Mouse (Mus musculus): ENCODE data around the gene Rsph9. TPM values are rescaled to one million over a fixed set of nuclear protein-coding genes. Genes with fewer than 3 reads are reported as not detected.
A peak's percentile ranks its signal among the peaks of the same experiment; 100 is the strongest.

The Rsph9 gene
- 63.7 and 94.6 TPM in 2 replicates for total RNA-seq (2014; rRNA removed)
- 87.0 and 101 TPM in 2 replicates for polyA plus RNA-seq (2015; fragmentation: Nextera tagmentation; extraction: Ambion mirVana)

DNA sequence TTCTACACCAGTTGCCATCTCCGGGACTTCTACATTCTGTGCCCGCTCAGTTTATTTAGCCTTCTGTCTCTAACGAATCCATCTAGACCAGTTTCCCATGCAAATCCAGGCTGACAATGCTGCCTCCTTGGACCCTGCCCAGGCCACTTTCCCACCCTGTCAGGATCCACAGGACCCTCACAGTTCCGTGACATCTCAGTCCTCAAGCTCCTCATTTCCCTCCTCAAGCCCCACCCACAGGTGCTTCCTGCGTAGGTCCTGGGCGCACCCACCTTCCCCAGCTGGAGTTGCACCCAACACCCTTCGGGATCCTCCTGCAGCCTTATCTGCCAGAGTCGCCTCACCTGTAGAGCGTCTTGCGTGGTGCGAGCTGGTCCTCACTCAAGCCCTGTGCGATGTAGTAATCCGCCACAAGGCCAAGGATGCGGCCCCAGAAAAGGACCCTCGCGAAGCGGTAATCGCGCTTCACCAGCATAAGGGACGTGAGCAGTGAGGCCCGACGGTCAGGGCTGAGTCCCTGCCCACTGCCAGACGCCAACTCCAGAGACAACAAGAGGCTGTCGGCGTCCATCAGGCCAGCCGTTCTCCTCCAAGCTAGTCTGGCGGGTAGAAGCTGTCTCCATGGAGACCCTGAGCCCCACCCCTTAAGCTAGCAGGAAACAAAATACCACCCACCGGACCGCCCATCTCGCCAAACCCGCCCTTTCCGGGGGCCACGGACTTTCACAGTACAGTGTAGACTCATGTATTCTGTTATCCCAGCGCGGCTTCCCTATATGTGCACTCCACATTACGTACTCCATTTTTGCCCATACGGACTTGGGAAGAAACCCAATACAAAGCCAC lies at the start of gene Rsph9:
Gene Rsph9, minus strand, starts transcription at position 639 of the 846 bp plus-strand sequence.
- H3K36me3 ChIP-seq (ENCODE audit: insufficient read depth) = peaks cover 20% of the 10 kb centered on the region
- peaks cover 9% of the 10 kb centered on the region for H3K4me1 ChIP-seq (ENCODE audit: insufficient read depth)
- H3K4me2 ChIP-seq (ENCODE audit: low read depth) = peak within 1 kb of the TSS; percentile 74
- peak within 1 kb of the TSS; percentile 71 for H3K27ac ChIP-seq (ENCODE audit: low read depth, low read length)
- H3K9me3 ChIP-seq (ENCODE audit: low read length) = no peaks in the 10 kb centered on the region
- DNase-seq = peak; percentile 87
- no peaks in the 10 kb centered on the region for H3K27me3 ChIP-seq (ENCODE audit: insufficient read depth, low read length)
- 4% methylated on average over 37 of the region's 37 CpGs for WGBS
- peak; percentile 98 for ATAC-seq
- TF ChIP-seq CTCF (IDR thresholded peaks at IDR 0.05; ENCODE audit: low read depth) = 0 out of 2 replicates have a peak, but pooled peaks have one; percentile 27
- peak within 1 kb of the TSS; percentile 59 for H3K4me3 ChIP-seq (ENCODE audit: low read depth, low read length)
- peak within 1 kb of the TSS; percentile 62 for H3K9ac ChIP-seq

DNA sequence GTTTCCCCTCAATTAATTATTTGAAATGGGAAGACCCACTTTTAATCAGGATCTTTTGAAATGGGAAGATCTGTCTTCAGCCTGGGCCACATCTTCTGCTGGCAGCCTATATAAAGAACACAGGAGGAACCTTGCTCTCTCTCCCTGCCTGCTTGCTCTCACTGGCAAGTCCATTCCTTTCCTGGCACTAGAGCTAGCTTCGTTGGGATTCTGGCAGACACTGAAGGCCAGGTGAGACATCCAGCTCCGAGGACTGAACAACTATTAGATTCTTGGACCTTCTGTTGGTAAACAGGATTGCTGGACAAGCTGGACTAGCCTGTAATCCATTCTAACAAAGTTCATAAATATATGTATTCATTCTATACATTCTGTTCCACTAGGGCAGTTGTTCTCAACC lies 44.8 kb upstream of the Rsph9 start:
- DNase-seq (no peak), ATAC-seq (no peak)
- WGBS = 96% methylated on average over 2 of the region's 2 CpGs
- TF ChIP-seq CTCF (IDR thresholded peaks at IDR 0.05; ENCODE audit: low read depth) = no peak
- Histone ChIP-seq H3K4me3 (ENCODE audit: low read depth, low read length) (no peak overlapping the region), H3K4me1 (ENCODE audit: insufficient read depth) (no peaks in the 10 kb centered on the region), H3K9ac (no peak overlapping the region), H3K9me3 (ENCODE audit: low read length) (no peaks in the 10 kb centered on the region), H3K27ac (ENCODE audit: low read depth, low read length) (no peak overlapping the region), H3K36me3 (ENCODE audit: insufficient read depth) (peaks cover 73% of the 10 kb centered on the region), H3K4me2 (ENCODE audit: low read depth) (no peak overlapping the region), H3K27me3 (ENCODE audit: insufficient read depth, low read length) (no peaks in the 10 kb centered on the region)

DNA sequence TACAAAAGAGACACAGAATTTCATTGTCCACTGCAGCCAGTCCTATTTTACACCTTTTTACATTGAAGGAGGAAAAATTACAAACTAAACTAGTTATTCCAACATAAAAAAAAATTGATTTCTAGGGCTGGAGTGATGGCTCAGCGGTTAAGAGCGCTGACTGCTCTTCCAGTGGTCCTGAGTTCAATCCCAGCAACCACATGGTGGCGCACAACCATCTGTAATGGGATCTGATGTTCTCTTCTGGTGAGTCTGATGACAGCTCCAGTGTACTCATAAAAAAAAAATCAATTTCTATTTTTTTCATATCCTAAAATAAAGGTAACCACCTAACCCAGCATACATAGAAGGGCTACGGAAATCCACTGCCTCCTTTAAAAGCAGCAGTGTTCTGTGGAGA lies 38.3 kb upstream of the Rsph9 start:
- no peaks in the 10 kb centered on the region for H3K9me3 ChIP-seq (ENCODE audit: low read length)
- WGBS = 83% methylated on average over 4 of the region's 4 CpGs
- H3K4me3 ChIP-seq (ENCODE audit: low read depth, low read length) = no peak overlapping the region
- H3K4me1 ChIP-seq (ENCODE audit: insufficient read depth) = no peaks in the 10 kb centered on the region
- no peak for DNase-seq
- no peak overlapping the region for H3K9ac ChIP-seq
- peaks cover 78% of the 10 kb centered on the region for H3K36me3 ChIP-seq (ENCODE audit: insufficient read depth)
- no peaks in the 10 kb centered on the region for H3K27me3 ChIP-seq (ENCODE audit: insufficient read depth, low read length)
- no peak overlapping the region for H3K27ac ChIP-seq (ENCODE audit: low read depth, low read length)
- peak; percentile 36; the same call in 1 of the 2 replicates for TF ChIP-seq CTCF (IDR thresholded peaks at IDR 0.05; ENCODE audit: low read depth)
- no peak for ATAC-seq
- no peak overlapping the region for H3K4me2 ChIP-seq (ENCODE audit: low read depth)

DNA sequence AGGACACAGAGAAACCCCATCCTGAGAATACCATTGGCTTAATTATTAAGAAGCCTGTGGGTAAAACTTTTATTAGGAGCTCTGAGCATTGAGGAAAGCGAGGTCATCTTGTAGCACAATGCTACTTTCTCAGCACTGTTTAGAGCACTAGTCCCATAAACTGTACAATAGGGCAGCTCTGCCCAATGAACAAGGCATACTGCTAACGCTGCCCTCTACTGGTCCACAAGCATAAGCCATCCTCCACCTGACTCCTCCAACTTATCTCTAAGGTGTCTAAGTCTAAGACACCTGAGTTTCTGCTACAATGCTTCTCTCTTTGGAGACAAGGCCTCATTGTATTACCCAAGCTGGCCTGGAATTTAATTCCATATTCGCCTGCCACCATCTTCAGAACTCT lies 26.5 kb upstream of the Rsph9 start:
- peak; percentile 48; the same call in 1 of the 2 replicates for ATAC-seq

DNA sequence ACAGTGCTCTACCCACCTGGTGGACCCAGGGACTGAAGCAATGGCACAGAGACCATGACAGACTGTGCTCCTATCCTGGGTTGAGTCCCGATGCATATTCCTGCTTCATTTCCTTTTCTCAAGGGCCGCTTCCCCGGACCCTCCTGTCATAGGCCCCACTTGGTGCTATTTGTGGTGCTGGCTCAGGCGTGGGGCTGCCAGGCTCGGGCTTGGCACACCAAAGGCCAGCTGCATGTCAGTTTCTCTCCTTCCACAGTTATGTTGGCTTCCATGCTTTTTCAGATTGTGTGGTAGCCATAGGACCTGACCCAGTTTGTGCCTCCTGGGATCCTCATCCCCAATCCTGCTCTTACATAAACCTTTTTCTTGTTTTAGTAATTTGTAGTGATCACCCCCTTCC lies 24.8 kb upstream of the Rsph9 start:
- no peak for ATAC-seq
- Histone ChIP-seq H3K9ac (no peak overlapping the region), H3K27me3 (ENCODE audit: insufficient read depth, low read length) (no peaks in the 10 kb centered on the region), H3K27ac (ENCODE audit: low read depth, low read length) (no peak overlapping the region), H3K4me3 (ENCODE audit: low read depth, low read length) (no peak overlapping the region), H3K4me1 (ENCODE audit: insufficient read depth) (no peaks in the 10 kb centered on the region), H3K9me3 (ENCODE audit: low read length) (no peaks in the 10 kb centered on the region), H3K36me3 (ENCODE audit: insufficient read depth) (peaks cover 76% of the 10 kb centered on the region), H3K4me2 (ENCODE audit: low read depth) (no peak overlapping the region)
- no peak for DNase-seq
- WGBS = 89% methylated on average over 5 of the region's 5 CpGs
- TF ChIP-seq CTCF (IDR thresholded peaks at IDR 0.05; ENCODE audit: low read depth) = no peak

More for the DNA sequence above, 26.5 kb upstream of the Rsph9 start:
- H3K27ac ChIP-seq (ENCODE audit: low read depth, low read length) = no peak overlapping the region
- no peak overlapping the region for H3K4me3 ChIP-seq (ENCODE audit: low read depth, low read length)
- H3K36me3 ChIP-seq (ENCODE audit: insufficient read depth) = peaks cover 66% of the 10 kb centered on the region
- H3K9ac ChIP-seq = no peak overlapping the region
- no peak overlapping the region for H3K4me2 ChIP-seq (ENCODE audit: low read depth)
- H3K27me3 ChIP-seq (ENCODE audit: insufficient read depth, low read length) = no peaks in the 10 kb centered on the region
- peak; percentile 75 for TF ChIP-seq CTCF (IDR thresholded peaks at IDR 0.05; ENCODE audit: low read depth)
- peak; percentile 37 for DNase-seq
- 80% methylated on average over 3 of the region's 3 CpGs for WGBS
- no peaks in the 10 kb centered on the region for H3K4me1 ChIP-seq (ENCODE audit: insufficient read depth)
- no peaks in the 10 kb centered on the region for H3K9me3 ChIP-seq (ENCODE audit: low read length)

DNA sequence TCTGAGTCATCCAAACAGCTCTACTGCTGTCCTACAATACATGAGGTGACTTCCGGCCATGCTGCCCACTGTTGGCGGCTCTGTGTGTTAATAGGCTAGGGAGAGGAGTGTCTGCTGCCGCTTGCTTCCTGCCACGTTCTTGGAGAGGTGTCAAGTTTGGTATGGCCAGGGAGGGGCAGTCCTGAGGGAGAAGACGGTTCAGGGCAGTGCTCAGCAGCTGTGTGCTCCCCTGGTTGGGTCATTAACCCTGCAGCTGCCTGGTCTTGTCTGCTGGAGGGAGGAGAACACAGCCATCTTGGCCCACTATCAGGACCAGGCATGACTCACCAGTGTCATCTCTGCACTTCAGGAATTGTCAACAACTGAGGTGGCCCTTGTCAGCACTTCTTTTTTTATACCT lies 24.3 kb upstream of the Rsph9 start:
- ATAC-seq (no peak), DNase-seq (no peak)
- WGBS = 57% methylated on average over 5 of the region's 5 CpGs
- Histone ChIP-seq H3K36me3 (ENCODE audit: insufficient read depth) (peaks cover 76% of the 10 kb centered on the region), H3K9me3 (ENCODE audit: low read length) (no peaks in the 10 kb centered on the region), H3K4me1 (ENCODE audit: insufficient read depth) (no peaks in the 10 kb centered on the region), H3K4me3 (ENCODE audit: low read depth, low read length) (no peak overlapping the region), H3K4me2 (ENCODE audit: low read depth) (no peak overlapping the region), H3K27ac (ENCODE audit: low read depth, low read length) (no peak overlapping the region), H3K9ac (no peak overlapping the region), H3K27me3 (ENCODE audit: insufficient read depth, low read length) (no peaks in the 10 kb centered on the region)
- no peak for TF ChIP-seq CTCF (IDR thresholded peaks at IDR 0.05; ENCODE audit: low read depth)

DNA sequence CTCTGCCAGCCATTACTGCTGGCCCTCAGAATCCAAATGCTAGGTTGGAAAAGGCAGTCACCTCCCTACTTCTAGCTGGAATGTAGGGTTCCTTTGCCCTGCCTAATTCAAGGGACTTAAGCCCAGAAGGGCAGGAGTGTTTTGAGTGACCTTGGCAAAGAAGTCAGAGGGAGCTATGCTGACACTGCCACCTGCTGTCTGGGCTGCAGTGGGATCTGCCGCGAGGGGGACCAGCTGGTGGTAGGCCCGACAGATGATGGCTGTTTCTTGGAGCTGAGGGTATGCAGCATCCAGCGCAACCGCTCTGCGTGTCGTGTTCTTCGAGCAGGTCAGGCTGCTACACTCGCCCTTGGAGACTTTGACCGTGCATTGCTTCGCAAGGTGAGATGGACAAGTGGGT lies 23.0 kb upstream of the Rsph9 start:
- Histone ChIP-seq H3K36me3 (ENCODE audit: insufficient read depth) (peaks cover 66% of the 10 kb centered on the region), H3K27me3 (ENCODE audit: insufficient read depth, low read length) (no peaks in the 10 kb centered on the region), H3K4me1 (ENCODE audit: insufficient read depth) (peaks cover 9% of the 10 kb centered on the region; the same call in 1 of the 2 replicates), H3K4me3 (ENCODE audit: low read depth, low read length) (no peak overlapping the region), H3K9me3 (ENCODE audit: low read length) (no peaks in the 10 kb centered on the region), H3K27ac (ENCODE audit: low read depth, low read length) (no peak overlapping the region), H3K9ac (no peak overlapping the region), H3K4me2 (ENCODE audit: low read depth) (no peak overlapping the region)
- no peak for DNase-seq
- no peak for ATAC-seq
- whole genome bisulfite sequencing = 83% methylated on average over 11 of the region's 11 CpGs
- peak; percentile 57 for TF ChIP-seq CTCF (IDR thresholded peaks at IDR 0.05; ENCODE audit: low read depth)

Measured in forebrain, postnatal 0 days (tissue).